Mouse (Mus musculus) hindbrain, embryonic 16.5 days (tissue): ENCODE measurements around the gene Tnf. TPM values are rescaled to one million over a fixed set of nuclear protein-coding genes. Genes with fewer than 3 reads are reported as not detected.

ENCODE experiments used
- ATAC-seq: fragments of 200-750 bp; cut with Nextera tagmentation; 2 replicates; pipeline ENCODE4 v1.8.0; 2017; ENCODE audit warnings: moderate TSS enrichment, moderate library complexity
- H3K27ac ChIP-seq: fragments of 300-500 bp; sonication (generic); 2 replicates; pipeline ENCODE4 v1.5.1; 2014; ENCODE audit warnings: low read depth, mild to moderate bottlenecking, control low read depth, low read length, moderate library complexity
- H3K27me3 ChIP-seq: fragments of 300-500 bp; sonication (generic); replicated peaks from 2 replicates; pipeline ENCODE4 v1.6.1; 2014; ENCODE audit warnings: low read length; ENCODE audit not compliant: control insufficient read depth, insufficient read depth
- H3K36me3 ChIP-seq: fragments of 300-500 bp; sonication (generic); 2 replicates; pipeline ENCODE4 v1.6.1; 2014; ENCODE audit warnings: mild to moderate bottlenecking, low read length, moderate library complexity, mixed read lengths; ENCODE audit not compliant: control insufficient read depth, insufficient read depth
- H3K4me1 ChIP-seq: fragments of 300-500 bp; sonication (generic); 2 replicates; pipeline ENCODE4 v1.6.1; 2014; ENCODE audit warnings: low read depth, low read length; ENCODE audit not compliant: control insufficient read depth, insufficient read depth
- H3K4me2 ChIP-seq: fragments of 300-500 bp; sonication (generic); 2 replicates; pipeline ENCODE4 v1.6.1; 2014; ENCODE audit warnings: mild to moderate bottlenecking, low read length, control low read depth, moderate library complexity
- H3K4me3 ChIP-seq: fragments of 300-500 bp; sonication (generic); 2 replicates; pipeline ENCODE4 v1.5.1; 2014; ENCODE audit warnings: mild to moderate bottlenecking, low read length, control low read depth, moderate library complexity
- H3K9ac ChIP-seq: fragments of 300-500 bp; sonication (generic); 2 replicates; pipeline ENCODE4 v1.6.1; 2014; ENCODE audit warnings: low read depth, mild to moderate bottlenecking, control low read depth, low read length, moderate library complexity
- H3K9me3 ChIP-seq: fragments of 300-500 bp; sonication (generic); 2 replicates; pipeline ENCODE4 v1.6.1; 2014; ENCODE audit warnings: mild to moderate bottlenecking, low read length, moderate library complexity; ENCODE audit not compliant: control insufficient read depth
- WGBS: fragments of 180-500 bp; shearing (Covaris S2); extraction: QIAGEN DNeasy Blood & Tissue Kit; methylation state at CpG from one replicate; pipeline ENCODE4 v1.1.7; 2014; 5-methylcytosine and 5-hydroxymethylcytosine counted together
- polyA plus RNA-seq: library from polyadenylated mRNA; unstranded; fragments of >200 nt; fragmentation: Nextera tagmentation; extraction: Ambion mirVana; gene quantifications from 2 replicates; pipeline ENCODE4 v1.2.1, GENCODE M21; 2015

Gene Tnf
- polyA plus RNA-seq, 1 experiment from 2014 or later, result not detected

DNA sequence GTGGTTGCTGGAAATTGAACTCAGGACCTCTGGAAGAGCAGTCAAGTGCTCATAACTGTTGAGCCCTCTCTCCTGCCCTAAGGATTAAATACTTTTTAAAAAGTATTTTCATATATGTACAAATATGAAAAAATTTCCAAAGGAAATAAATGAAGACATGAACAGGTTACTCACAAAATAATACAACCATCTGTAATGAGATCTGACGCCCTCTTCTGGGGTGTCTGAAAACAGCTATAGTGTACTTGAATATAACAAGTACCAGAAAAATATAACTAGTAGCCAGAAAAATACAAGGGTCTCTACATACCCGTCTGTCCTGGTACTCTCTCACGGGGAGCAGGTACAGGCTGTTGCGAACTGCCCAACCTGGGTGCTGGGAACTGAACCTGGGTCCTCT, 22.8 kb upstream of the Tnf start:
- H3K9me3 ChIP-seq, result no peaks in the 10 kb centered on the region
- H3K27ac ChIP-seq, result no peak overlapping the region
- H3K27me3 ChIP-seq, result no peaks in the 10 kb centered on the region
- no peak overlapping the region for H3K9ac ChIP-seq
- WGBS, result 98% methylated on average over 4 of the region's 4 CpGs
- no peaks in the 10 kb centered on the region for H3K4me1 ChIP-seq
- H3K36me3 ChIP-seq, result peaks cover 12% of the 10 kb centered on the region
- no peak overlapping the region for H3K4me2 ChIP-seq
- ATAC-seq, result no peak
- no peak overlapping the region for H3K4me3 ChIP-seq

DNA sequence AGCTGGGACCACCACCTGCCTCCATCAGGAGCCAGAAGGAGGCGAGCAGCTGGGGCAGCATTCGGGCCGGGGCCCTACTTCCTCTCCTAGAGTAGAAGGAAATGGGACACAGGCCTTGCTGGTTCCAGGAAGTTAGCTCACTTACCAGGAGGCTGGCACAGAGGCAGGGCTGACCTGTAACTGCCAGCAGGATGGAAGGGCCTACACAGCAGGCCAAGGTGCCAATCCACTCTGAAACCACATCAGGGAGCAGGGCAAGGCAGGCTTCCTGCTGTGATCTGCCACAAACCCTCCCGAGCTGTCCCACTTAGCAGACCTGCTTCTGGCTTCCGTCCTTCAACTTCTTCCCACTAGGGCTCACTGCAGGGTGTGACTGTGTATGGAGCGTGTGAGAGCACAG, 20.5 kb upstream of the Tnf start:
- H3K27ac ChIP-seq, result no peak overlapping the region
- ATAC-seq, result no peak
- 65% methylated on average over 6 of the region's 6 CpGs for whole genome bisulfite sequencing

DNA sequence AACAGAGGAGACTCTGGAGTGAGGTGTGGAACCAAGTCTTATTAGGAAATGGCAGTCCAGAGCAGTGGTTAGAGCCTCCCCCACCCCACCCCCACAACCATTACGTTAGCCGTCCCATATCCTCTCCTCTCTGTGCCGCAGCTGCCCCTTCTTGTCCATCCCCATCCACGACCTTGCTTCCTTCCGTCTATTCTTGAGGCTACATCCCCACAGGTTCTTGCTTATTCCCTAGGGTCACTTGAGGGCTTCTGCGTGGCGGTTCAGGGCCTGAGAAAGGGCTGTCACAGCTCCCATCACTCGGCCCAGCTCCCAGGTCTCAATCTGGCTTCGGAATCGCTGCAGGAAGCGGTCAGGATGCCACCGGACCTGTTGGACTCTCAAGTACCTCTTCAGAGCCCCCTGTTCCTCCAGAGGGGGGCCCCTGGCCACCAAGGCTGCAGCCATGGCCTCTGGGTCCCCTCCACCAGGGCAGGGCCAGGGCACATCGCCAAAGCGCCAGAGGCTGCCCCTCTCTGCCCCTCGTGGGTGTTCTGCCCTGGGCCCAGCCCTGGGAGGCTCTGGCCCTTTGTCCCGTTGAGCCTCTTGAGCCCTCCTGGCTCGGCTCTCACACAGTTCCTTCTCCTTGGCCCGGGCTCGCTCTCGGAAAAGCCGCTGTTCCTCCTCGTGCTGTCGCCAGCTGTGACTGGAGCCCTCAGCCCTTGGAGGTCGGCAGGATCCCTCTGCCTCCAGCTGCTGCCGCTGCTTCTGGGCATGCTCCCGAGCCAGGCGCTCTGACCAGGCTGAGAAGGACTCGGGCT, 18.5 kb upstream of the Tnf start, which contains the start of gene Gm16181:
Gene Gm16181 (plus strand): TSS at position 679 of the 797 bp plus-strand sequence.
- Histone ChIP-seq H3K9me3 (no peaks in the 10 kb centered on the region), H3K9ac (no peak within 1 kb of the TSS), H3K4me1 (no peaks in the 10 kb centered on the region), H3K4me2 (no peak within 1 kb of the TSS), H3K27ac (no peak within 1 kb of the TSS), H3K27me3 (no peaks in the 10 kb centered on the region), H3K4me3 (no peak within 1 kb of the TSS), H3K36me3 (no peaks in the 10 kb centered on the region)
- no peak for ATAC-seq
- 79% methylated on average over 28 of the region's 28 CpGs for WGBS

More for the DNA sequence above, 20.5 kb upstream of the Tnf start:
- no peaks in the 10 kb centered on the region for H3K9me3 ChIP-seq
- no peak overlapping the region for H3K4me3 ChIP-seq
- no peaks in the 10 kb centered on the region for H3K4me1 ChIP-seq
- no peaks in the 10 kb centered on the region for H3K27me3 ChIP-seq
- H3K9ac ChIP-seq, result no peak overlapping the region
- H3K4me2 ChIP-seq, result no peak overlapping the region
- H3K36me3 ChIP-seq, result peaks cover under 1% of the 10 kb centered on the region; the same call in 1 of the 2 replicates

DNA sequence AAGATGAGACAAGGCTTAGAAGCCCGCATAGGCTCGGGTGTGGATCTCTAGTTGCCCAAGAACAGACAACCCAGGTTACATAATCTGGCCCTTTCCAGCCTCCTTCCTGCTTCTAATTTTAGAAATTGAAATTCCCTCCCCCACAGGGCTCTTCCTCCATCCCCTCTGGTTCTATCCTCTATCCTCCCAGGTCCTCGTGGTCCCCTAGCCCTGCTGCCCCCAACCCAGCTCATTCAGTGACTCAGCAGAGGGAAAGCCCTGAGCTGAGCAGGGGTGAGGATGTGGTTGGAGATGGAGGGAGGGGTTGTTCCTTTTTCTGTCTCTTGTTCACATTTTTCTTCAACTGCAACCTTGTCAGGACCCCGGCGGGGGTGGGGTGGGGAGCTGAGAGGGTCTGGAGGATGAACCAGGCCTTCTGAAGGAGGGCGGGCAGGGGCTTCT, 17.8 kb upstream of the Tnf start:
- H3K4me3 ChIP-seq, result no peak overlapping the region
- 84% methylated on average over 6 of the region's 6 CpGs for WGBS

DNA sequence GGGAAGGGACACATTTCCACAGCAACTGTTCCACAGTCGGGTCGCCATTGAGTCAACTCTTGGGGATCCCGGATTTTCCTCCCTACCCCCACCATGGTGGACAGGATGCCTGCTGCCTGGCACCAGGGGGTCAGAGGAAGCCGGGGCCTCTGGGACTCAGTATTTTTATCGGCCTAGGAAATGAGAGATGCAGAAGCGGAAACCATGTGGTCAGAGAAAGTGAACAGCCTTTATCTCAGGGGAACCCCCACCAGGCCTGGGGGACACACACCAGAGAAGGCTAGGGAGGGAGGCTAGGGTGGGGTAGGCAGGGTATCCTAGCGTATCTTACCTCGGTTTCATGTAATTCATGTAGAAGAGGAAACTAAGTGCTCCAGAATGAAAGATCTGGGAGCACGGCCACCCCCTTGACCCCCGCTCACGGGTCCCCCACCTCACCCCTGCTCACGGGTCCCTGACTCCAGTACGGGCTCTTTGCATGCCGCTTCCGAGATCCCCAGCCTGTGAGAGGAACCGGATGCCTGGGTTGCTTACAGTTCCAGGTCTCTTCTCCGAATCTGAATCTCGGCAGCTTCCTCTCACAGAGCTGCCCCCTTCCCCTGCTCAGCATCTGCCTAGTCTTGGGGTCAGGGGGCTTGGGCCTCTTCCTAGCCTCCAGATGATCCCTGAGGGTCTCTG, 16.8 kb upstream of the Tnf start:
- H3K36me3 ChIP-seq, result no peaks in the 10 kb centered on the region
- no peak overlapping the region for H3K9ac ChIP-seq
- no peaks in the 10 kb centered on the region for H3K27me3 ChIP-seq
- no peaks in the 10 kb centered on the region for H3K9me3 ChIP-seq
- H3K4me3 ChIP-seq, result no peak overlapping the region
- H3K27ac ChIP-seq, result no peak overlapping the region
- H3K4me1 ChIP-seq, result no peaks in the 10 kb centered on the region
- no peak for ATAC-seq
- WGBS, result 82% methylated on average over 15 of the region's 18 CpGs
- no peak overlapping the region for H3K4me2 ChIP-seq

More for the DNA sequence above, 17.8 kb upstream of the Tnf start:
- Histone ChIP-seq H3K36me3 (no peaks in the 10 kb centered on the region), H3K9me3 (no peaks in the 10 kb centered on the region), H3K4me2 (no peak overlapping the region), H3K27ac (no peak overlapping the region), H3K4me1 (no peaks in the 10 kb centered on the region), H3K27me3 (no peaks in the 10 kb centered on the region), H3K9ac (no peak overlapping the region)
- ATAC-seq, result no peak

DNA sequence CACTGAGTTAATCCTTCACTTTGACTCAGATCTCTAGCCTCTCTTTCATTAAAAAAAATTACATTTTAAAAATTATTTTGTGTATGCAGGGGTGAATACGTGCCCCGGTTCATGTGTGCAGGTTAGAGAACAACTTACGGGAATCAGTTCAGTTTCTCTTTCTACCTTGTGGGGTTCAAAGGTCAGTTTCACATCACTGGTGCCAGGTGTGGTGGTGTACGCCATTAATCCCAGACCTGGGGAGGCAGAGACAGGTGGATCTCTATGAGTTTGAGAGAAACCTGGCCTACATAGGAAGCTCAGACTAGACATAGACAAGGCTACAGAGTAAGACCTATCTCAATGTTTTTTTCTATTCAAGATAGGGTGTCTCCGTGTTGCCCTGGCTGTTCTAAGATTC, 11.3 kb upstream of the Tnf start:
- no peak overlapping the region for H3K4me2 ChIP-seq
- H3K4me3 ChIP-seq, result no peak overlapping the region
- H3K9me3 ChIP-seq, result no peaks in the 10 kb centered on the region
- 94% methylated on average over 5 of the region's 5 CpGs for WGBS
- ATAC-seq, result no peak
- no peaks in the 10 kb centered on the region for H3K27me3 ChIP-seq
- no peak overlapping the region for H3K9ac ChIP-seq
- no peaks in the 10 kb centered on the region for H3K4me1 ChIP-seq
- H3K36me3 ChIP-seq, result no peaks in the 10 kb centered on the region
- no peak overlapping the region for H3K27ac ChIP-seq

DNA sequence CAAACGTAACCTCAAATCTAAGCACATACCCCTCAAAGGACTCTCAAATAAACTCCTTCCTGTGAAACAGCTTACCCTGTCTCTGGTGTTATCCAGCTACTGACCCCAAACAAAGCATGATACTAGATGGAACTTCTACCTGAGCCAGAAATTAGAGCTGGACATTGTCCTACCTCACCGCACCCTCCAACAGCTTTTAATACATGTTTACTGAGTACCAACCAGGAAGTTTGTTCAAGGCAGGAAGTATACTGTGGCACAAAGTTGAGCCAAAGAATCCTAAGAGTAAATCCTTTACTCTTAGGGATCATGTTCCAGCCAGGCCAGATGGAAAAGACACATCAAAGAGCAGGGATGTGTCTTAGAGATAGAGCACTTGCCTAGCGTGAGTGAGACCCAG, 8.8 kb upstream of the Tnf start:
- WGBS, result 85% methylated on average over 3 of the region's 3 CpGs
- H3K27me3 ChIP-seq, result no peaks in the 10 kb centered on the region
- no peak overlapping the region for H3K27ac ChIP-seq
- no peaks in the 10 kb centered on the region for H3K9me3 ChIP-seq
- ATAC-seq, result no peak
- no peaks in the 10 kb centered on the region for H3K36me3 ChIP-seq
- H3K4me3 ChIP-seq, result no peak overlapping the region
- H3K4me2 ChIP-seq, result no peak overlapping the region
- no peak overlapping the region for H3K9ac ChIP-seq
- H3K4me1 ChIP-seq, result no peaks in the 10 kb centered on the region

DNA sequence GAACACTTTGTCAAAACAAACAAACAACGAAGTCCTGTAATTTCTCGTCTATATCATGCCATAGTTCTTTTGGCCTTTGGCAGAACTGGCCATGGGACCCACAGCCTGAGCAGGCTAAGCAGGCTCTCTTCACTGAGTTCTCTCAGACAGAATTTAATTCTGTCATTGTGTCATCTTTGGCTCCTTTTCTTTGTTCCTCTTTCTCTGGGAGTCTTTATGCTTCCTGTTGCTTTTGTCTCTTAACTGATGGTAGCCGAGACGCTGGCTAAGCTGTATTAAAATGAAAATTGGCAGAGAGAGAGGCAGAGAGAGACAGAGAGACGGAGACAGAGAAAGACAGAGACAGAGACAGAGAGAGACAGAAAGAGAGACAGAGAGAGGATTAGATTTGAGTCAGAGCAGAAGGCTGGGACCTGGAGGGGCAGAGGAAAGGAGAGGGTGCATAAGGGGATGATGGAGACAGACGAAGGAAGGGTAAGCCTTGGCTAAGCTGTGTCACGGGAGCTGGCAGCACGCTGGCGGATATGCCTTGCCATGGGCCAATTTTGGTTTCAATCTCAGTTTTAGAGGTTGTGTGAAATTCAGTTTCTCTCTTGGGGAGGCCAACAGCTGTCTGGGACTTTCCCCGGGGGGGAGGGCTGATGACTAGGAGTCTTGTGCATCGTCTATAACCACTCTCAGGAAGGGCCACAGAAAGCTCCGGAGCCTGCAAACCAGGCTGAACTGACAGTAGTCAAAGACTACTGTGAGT, 8.2 kb upstream of the Tnf start:
- WGBS, result 75% methylated on average over 12 of the region's 12 CpGs
- peaks cover 1% of the 10 kb centered on the region for H3K27me3 ChIP-seq
- H3K9ac ChIP-seq, result no peak overlapping the region
- ATAC-seq, result no peak
- H3K27ac ChIP-seq, result no peak overlapping the region
- H3K4me1 ChIP-seq, result no peaks in the 10 kb centered on the region
- no peak overlapping the region for H3K4me3 ChIP-seq
- H3K4me2 ChIP-seq, result no peak overlapping the region
- no peaks in the 10 kb centered on the region for H3K9me3 ChIP-seq
- no peaks in the 10 kb centered on the region for H3K36me3 ChIP-seq

DNA sequence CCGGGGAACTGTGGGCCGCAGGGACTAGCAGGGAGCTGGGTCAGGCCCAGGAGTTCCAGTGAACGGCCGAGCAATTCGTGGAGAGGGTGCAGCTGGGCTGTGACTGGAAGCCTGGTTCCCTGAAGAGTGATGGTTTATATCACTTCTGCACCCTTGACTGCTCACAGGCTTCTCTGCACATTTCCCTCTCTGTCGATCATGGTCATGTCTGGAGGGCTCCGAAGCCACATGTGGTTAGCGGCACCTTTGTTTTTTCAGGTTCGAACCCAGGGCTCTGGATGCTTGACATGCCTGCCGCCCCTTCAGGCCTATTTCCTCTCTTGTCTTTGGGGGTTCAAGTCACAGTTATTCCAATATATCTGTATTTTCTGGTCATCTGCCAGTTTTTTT, 3.6 kb upstream of the Tnf start:
- H3K9me3 ChIP-seq, result no peaks in the 10 kb centered on the region
- H3K4me3 ChIP-seq, result no peak overlapping the region
- H3K4me2 ChIP-seq, result no peak overlapping the region
- H3K27me3 ChIP-seq, result peaks cover 5% of the 10 kb centered on the region
- ATAC-seq, result no peak
- no peaks in the 10 kb centered on the region for H3K36me3 ChIP-seq
- WGBS, result 58% methylated on average over 10 of the region's 10 CpGs
- H3K27ac ChIP-seq, result no peak overlapping the region
- no peaks in the 10 kb centered on the region for H3K4me1 ChIP-seq
- H3K9ac ChIP-seq, result peak overlapping the region; percentile 31
